Mouse (Mus musculus): Measurements from ENCODE around the gene Tacr2.

GRCm38 (mm10) chr10:62242896-62243295 lies 9.3 kb upstream of the Tacr2 start:
- TF ChIP-seq CTCF (IDR thresholded peaks at IDR 0.05; ENCODE audit: low read depth, low read length): no peak
- TF ChIP-seq GATA1 (IDR thresholded peaks at IDR 0.05; ENCODE audit: borderline replicate concordance, low read length): no peak
